Mouse (Mus musculus): ENCODE data around the gene Cdr2.

DNA sequence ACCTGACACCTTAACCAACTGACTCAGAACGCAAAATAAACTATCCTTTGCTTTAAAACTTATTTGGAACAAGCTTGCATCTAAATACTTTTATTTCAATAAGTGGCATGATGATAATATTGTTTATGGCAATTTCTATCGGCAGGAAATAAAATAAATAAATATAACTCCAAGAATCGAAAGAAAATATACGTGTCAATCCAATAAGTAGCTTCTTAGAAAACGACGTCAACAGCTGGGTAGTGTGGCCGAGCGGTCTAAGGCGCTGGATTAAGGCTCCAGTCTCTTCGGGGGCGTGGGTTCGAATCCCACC, 64.9 kb downstream of the Cdr2 start:
- TF ChIP-seq EP300 (IDR thresholded peaks at IDR 0.05; ENCODE audit: insufficient read depth, low read depth, low read length) (no peak), POLR2A (IDR thresholded peaks at IDR 0.05; ENCODE audit: insufficient read depth, low read length) (no peak), CTCF (IDR thresholded peaks at IDR 0.05; ENCODE audit: low read depth, low read length) (no peak)
